Mouse (Mus musculus) MEL (cell line): Measurements from ENCODE around the gene Rab7. TPM values are rescaled to one million over a fixed set of nuclear protein-coding genes. Genes with fewer than 3 reads are reported as not detected.

ENCODE experiments used
- DNase-seq: peaks from one replicate; pipeline ENCODE4 v3.0.0; 2011; ENCODE audit warnings: low read depth, low spot score
- H3K27ac ChIP-seq: 2 replicates; pipeline ENCODE4 v1.5.1; 2012; ENCODE audit warnings: low read depth, mild to moderate bottlenecking, control low read depth, low read length, moderate library complexity; ENCODE audit not compliant: control insufficient read depth
- H3K27me3 ChIP-seq, 2 experiments: fragments of 150-350 bp in 1 of 2; sonication (generic) in 1 of 2; 2 replicates each; pipeline ENCODE4 v1.6.1; 2012; ENCODE audit warnings: low read length in 2 of 2, mild to moderate bottlenecking in 2 of 2, improper control_type of control experiment in 1 of 2, moderate library complexity in 1 of 2; ENCODE audit not compliant: insufficient read depth in 2 of 2, control insufficient read depth in 1 of 2
- H3K36me3 ChIP-seq, 2 experiments: 2 replicates each; pipeline ENCODE4 v1.6.1; 2012 to 2014; ENCODE audit warnings: low read length in 2 of 2, improper control_type of control experiment in 1 of 2, inconsistent platforms in 1 of 2, mild to moderate bottlenecking in 1 of 2; ENCODE audit not compliant: insufficient read depth in 2 of 2, control insufficient read depth in 1 of 2
- H3K4me1 ChIP-seq, 2 experiments: fragments of 150-350 bp in 1 of 2; sonication (generic) in 1 of 2; 2 replicates each; pipeline ENCODE4 v1.6.1; 2012; ENCODE audit warnings: low read length in 2 of 2, improper control_type of control experiment in 1 of 2, mild to moderate bottlenecking in 1 of 2; ENCODE audit not compliant: insufficient read depth in 2 of 2, control insufficient read depth in 1 of 2
- H3K4me3 ChIP-seq, 2 experiments: fragments of 150-350 bp in 1 of 2; sonication (generic) in 1 of 2; 2 replicates each; pipeline ENCODE4 v1.5.1; 2012; ENCODE audit warnings: low read depth in 2 of 2, low read length in 2 of 2, mild to moderate bottlenecking in 2 of 2, moderate library complexity in 2 of 2, control low read depth in 1 of 2, improper control_type of control experiment in 1 of 2; ENCODE audit not compliant: control insufficient read depth in 1 of 2, insufficient read depth in 1 of 2
- H3K79me2 ChIP-seq: 2 replicates; pipeline ENCODE4 v1.6.1; 2012; ENCODE audit warnings: mild to moderate bottlenecking, low read length, moderate library complexity; ENCODE audit not compliant: control insufficient read depth, poor library complexity, insufficient read depth
- H3K9ac ChIP-seq: 2 replicates; pipeline ENCODE4 v1.6.1; 2012; ENCODE audit warnings: low read depth, mild to moderate bottlenecking, control low read depth, low read length, moderate library complexity; ENCODE audit not compliant: control insufficient read depth, poor library complexity, severe bottlenecking
- H3K9me3 ChIP-seq: fragments of 150-350 bp; sonication (generic); replicated peaks from 2 replicates; pipeline ENCODE4 v1.6.1; 2012; ENCODE audit warnings: mild to moderate bottlenecking, low read length, improper control_type of control experiment, moderate library complexity; ENCODE audit not compliant: insufficient read depth
- CHD1 ChIP-seq: IDR thresholded peaks from 2 replicates; pipeline ENCODE4 v1.6.1; 2012; ENCODE audit warnings: low read depth, mild to moderate bottlenecking, inconsistent platforms, low read length, improper control_type of control experiment
- CHD2 ChIP-seq: IDR thresholded peaks from 2 replicates; pipeline ENCODE4 v1.6.1; 2011; ENCODE audit warnings: low read length, improper control_type of control experiment
- ELF1 ChIP-seq: IDR thresholded peaks from 2 replicates; pipeline ENCODE4 v1.6.1; 2014; ENCODE audit warnings: low read depth, mild to moderate bottlenecking, inconsistent platforms, low read length, improper control_type of control experiment, moderate library complexity
- GATA1 ChIP-seq: IDR thresholded peaks from 2 replicates; pipeline ENCODE4 v1.6.1; 2011; ENCODE audit warnings: low read depth, low read length, improper control_type of control experiment
- HCFC1 ChIP-seq: IDR thresholded peaks from 2 replicates; pipeline ENCODE4 v1.6.1; 2012; ENCODE audit warnings: low read depth, mild to moderate bottlenecking, inconsistent platforms, low read length, improper control_type of control experiment, moderate library complexity
- JUND ChIP-seq: IDR thresholded peaks from 2 replicates; pipeline ENCODE4 v1.6.1; 2011; ENCODE audit warnings: low read depth, mild to moderate bottlenecking, improper control_type of control experiment, low read length
- KAT2A ChIP-seq: conservative IDR thresholded peaks from 2 replicates; pipeline ENCODE4 v1.6.1; 2012; ENCODE audit warnings: low read depth, low read length, improper control_type of control experiment, inconsistent platforms
- MXI1 ChIP-seq: IDR thresholded peaks from 2 replicates; pipeline ENCODE4 v1.6.1; 2011; ENCODE audit warnings: mild to moderate bottlenecking, low read depth, low read length, improper control_type of control experiment
- MYB ChIP-seq: IDR thresholded peaks from 2 replicates; pipeline ENCODE4 v1.6.1; 2011; ENCODE audit warnings: mild to moderate bottlenecking, low read depth, low read length, improper control_type of control experiment
- NELFE ChIP-seq: IDR thresholded peaks from 2 replicates; pipeline ENCODE4 v1.6.1; 2011; ENCODE audit warnings: low read depth, low read length, improper control_type of control experiment
- POLR2A ChIP-seq, 2 experiments: IDR thresholded peaks; 2 replicates each; pipeline ENCODE4 v1.6.1; 2011 to 2012; ENCODE audit warnings: low read length in 2 of 2, mild to moderate bottlenecking in 2 of 2, control low read depth in 1 of 2, improper control_type of control experiment in 1 of 2, low read depth in 1 of 2, moderate library complexity in 1 of 2; ENCODE audit not compliant: control insufficient read depth in 1 of 2, insufficient read depth in 1 of 2, poor library complexity in 1 of 2
- RCOR1 ChIP-seq: IDR thresholded peaks from 2 replicates; pipeline ENCODE4 v1.6.1; 2012; ENCODE audit warnings: low read depth, mild to moderate bottlenecking, inconsistent platforms, low read length, improper control_type of control experiment
- SMC3 ChIP-seq: IDR thresholded peaks from 2 replicates; pipeline ENCODE4 v1.6.1; 2011; ENCODE audit warnings: low read depth, low read length, improper control_type of control experiment
- TAL1 ChIP-seq: IDR thresholded peaks from 2 replicates; pipeline ENCODE4 v1.6.1; 2012; ENCODE audit warnings: mild to moderate bottlenecking, inconsistent platforms, low read length, moderate library complexity, mixed read lengths
- UBTF ChIP-seq: IDR thresholded peaks from 2 replicates; pipeline ENCODE4 v1.6.1; 2012; ENCODE audit warnings: low read depth, mild to moderate bottlenecking, inconsistent platforms, low read length, improper control_type of control experiment, moderate library complexity, borderline replicate concordance; ENCODE audit not compliant: insufficient read depth
- USF2 ChIP-seq, 2 experiments: IDR thresholded peaks; 2 replicates each; pipeline ENCODE4 v1.6.1; 2011 to 2012; ENCODE audit warnings: improper control_type of control experiment in 2 of 2, low read length in 2 of 2, borderline replicate concordance in 1 of 2, inconsistent platforms in 1 of 2, low read depth in 1 of 2, mild to moderate bottlenecking in 1 of 2; ENCODE audit not compliant: insufficient read depth in 1 of 2
- ZMIZ1 ChIP-seq: IDR thresholded peaks from 2 replicates; pipeline ENCODE4 v1.6.1; 2012; ENCODE audit warnings: low read depth, mild to moderate bottlenecking, inconsistent platforms, low read length, improper control_type of control experiment, moderate library complexity
- ZNF384 ChIP-seq: IDR thresholded peaks from 2 replicates; pipeline ENCODE4 v1.6.1; 2012; ENCODE audit warnings: low read depth, mild to moderate bottlenecking, inconsistent platforms, low read length, improper control_type of control experiment
- polyA plus RNA-seq, 2 experiments: library from polyadenylated mRNA; stranded (reverse) in 1 of 2; unstranded in 1 of 2; fragments of >175 nt in 1 of 2; fragments of >200 nt in 1 of 2; gene quantifications; 2 replicates each; pipeline versions ENCODE4 v1.2.1 to v1.2.4; 2012; ENCODE audit warnings: low replicate concordance in 2 of 2, low read depth in 1 of 2; ENCODE audit not compliant: insufficient read length in 2 of 2, insufficient read depth in 1 of 2, missing spikeins in 1 of 2
- total RNA-seq: library from RNA; depleted of rRNA; stranded (reverse); fragments of 300-350 nt; gene quantifications from 2 replicates; pipeline ENCODE4 v1.2.3, GENCODE M21; 2012

The Rab7 gene
- total and polyA plus RNA-seq, 3 experiments = 47.6 to 362 (median 234) TPM

GRCm38 (mm10) chr6:88054081-88054835, 9.2 kb upstream of the Rab7 start:
- no peak for DNase-seq
- H3K27ac ChIP-seq = no peak overlapping the region
- no peaks in the 10 kb centered on the region; a peak in 1 of 4 replicates for H3K4me1 ChIP-seq
- H3K27me3 ChIP-seq = peaks cover 6 to 15% of the 10 kb centered on the region in 2 experiments
- H3K9ac ChIP-seq = no peak overlapping the region
- no peak for TF ChIP-seq UBTF
- TF ChIP-seq JUND = no peak
- TF ChIP-seq MXI1 = no peak
- TF ChIP-seq NELFE = no peak
- TF ChIP-seq, all 39 proteins: peak for 0
- Histone ChIP-seq H3K36me3 (no peaks in the 10 kb centered on the region), H3K4me3 (no peak overlapping the region), H3K9me3 (no peaks in the 10 kb centered on the region), H3K79me2 (no peaks in the 10 kb centered on the region)

- Histone ChIP-seq H3K9ac (no peak overlapping the region), H3K9me3 (no peaks in the 10 kb centered on the region), H3K27me3 (peaks cover 6 to 15% of the 10 kb centered on the region in 2 experiments), H3K36me3 (peaks cover 0 to 2% of the 10 kb centered on the region in 2 experiments; a peak in 2 of 4 replicates), H3K79me2 (no peaks in the 10 kb centered on the region), H3K4me1 (peaks cover 0 to 3% of the 10 kb centered on the region in 2 experiments; a peak in 1 of 4 replicates), H3K4me3 (no peak overlapping the region), H3K27ac (no peak overlapping the region)
- TF ChIP-seq KAT2A (no peak), CHD1 (no peak), SMC3 (no peak), POLR2A (IDR thresholded peaks at IDR 0.05; ENCODE audit: control insufficient read depth in 1 of 2, insufficient read depth in 1 of 2, low read depth in 1 of 2, low read length in 2 of 2, poor library complexity in 1 of 2) (no peak), HCFC1 (no peak), ZNF384 (no peak)
- DNase-seq = no peak
Measured at GRCm38 (mm10) chr6:88053228-88054080, 8.4 kb upstream of the Rab7 start.

- Histone ChIP-seq H3K36me3 (peaks cover 0 to 13% of the 10 kb centered on the region in 2 experiments; a peak in 2 of 4 replicates), H3K9me3 (no peaks in the 10 kb centered on the region), H3K79me2 (no peaks in the 10 kb centered on the region), H3K9ac (no peak overlapping the region), H3K27me3 (peaks cover 1 to 2% of the 10 kb centered on the region in 2 experiments), H3K4me1 (peaks cover 6 to 10% of the 10 kb centered on the region in 2 experiments), H3K27ac (no peak overlapping the region), H3K4me3 (no peak overlapping the region)
- TF ChIP-seq TAL1 (no peak), ELF1 (no peak), ZMIZ1 (no peak), MYB (no peak), CHD2 (no peak), CHD1 (no peak), RCOR1 (no peak), GATA1 (no peak), USF2 (IDR thresholded peaks at IDR 0.05; ENCODE audit: borderline replicate concordance in 1 of 2, insufficient read depth in 1 of 2, low read depth in 1 of 2, low read length in 2 of 2) (no peak)
- no peak for DNase-seq
Measured at GRCm38 (mm10) chr6:88051206-88051605, 6.1 kb upstream of the Rab7 start.
